Mouse (Mus musculus) hindbrain, postnatal 0 days (tissue): ENCODE measurements around the gene Tmem184c. TPM values are rescaled to one million over a fixed set of nuclear protein-coding genes. Genes with fewer than 3 reads are reported as not detected.

Experiments
- ATAC-seq: fragments of 200-750 bp; cut with Nextera tagmentation; 2 replicates; pipeline ENCODE4 v1.8.0; 2017; ENCODE audit warnings: mild to moderate bottlenecking, moderate TSS enrichment, moderate library complexity
- DNase-seq: peaks from one replicate; pipeline ENCODE4 v3.0.0-alpha.2; 2015; ENCODE audit warnings: low spot score
- H3K27ac ChIP-seq: fragments of 300-500 bp; sonication (generic); 2 replicates; pipeline ENCODE4 v1.5.1; 2014; ENCODE audit warnings: mild to moderate bottlenecking
- H3K27me3 ChIP-seq: fragments of 300-500 bp; sonication (generic); 2 replicates; pipeline ENCODE4 v1.6.1; 2014; ENCODE audit warnings: low read length, mixed read lengths; ENCODE audit not compliant: insufficient read depth
- H3K36me3 ChIP-seq: fragments of 300-500 bp; sonication (generic); 2 replicates; pipeline ENCODE4 v1.6.1; 2014; ENCODE audit warnings: low read length, mixed read lengths; ENCODE audit not compliant: insufficient read depth
- H3K4me1 ChIP-seq: fragments of 300-500 bp; sonication (generic); 2 replicates; pipeline ENCODE4 v1.6.1; 2014; ENCODE audit warnings: antibody characterized with exemption, low read length, mixed read lengths; ENCODE audit not compliant: insufficient read depth
- H3K4me2 ChIP-seq: fragments of 300-500 bp; sonication (generic); 2 replicates; pipeline ENCODE4 v1.6.1; 2014; ENCODE audit warnings: low read depth, mild to moderate bottlenecking, low read length, moderate library complexity, mixed read lengths
- H3K4me3 ChIP-seq: fragments of 300-500 bp; sonication (generic); 2 replicates; pipeline ENCODE4 v1.5.1; 2014; ENCODE audit warnings: low read length
- H3K9ac ChIP-seq: fragments of 300-500 bp; sonication (generic); replicated peaks from 2 replicates; pipeline ENCODE4 v1.6.1; 2014; ENCODE audit warnings: mild to moderate bottlenecking, low read length, moderate library complexity, mixed read lengths
- H3K9me3 ChIP-seq: fragments of 300-500 bp; sonication (generic); 2 replicates; pipeline ENCODE4 v1.6.1; 2016; ENCODE audit warnings: low read length, mixed read lengths
- CTCF ChIP-seq: IDR thresholded peaks from 2 replicates; pipeline ENCODE4 v1.5.1; 2016; ENCODE audit warnings: antibody characterized with exemption, control low read depth, low read depth
- WGBS: fragments of 180-500 bp; shearing (Covaris S2); extraction: QIAGEN DNeasy Blood & Tissue Kit; methylation state at CpG from one replicate; pipeline ENCODE4 v1.1.7; 2014; 5-methylcytosine and 5-hydroxymethylcytosine counted together
- polyA plus RNA-seq: library from polyadenylated mRNA; unstranded; fragments of >200 nt; fragmentation: Nextera tagmentation; extraction: Ambion mirVana; gene quantifications from 2 replicates; pipeline ENCODE4 v1.2.1, GENCODE M21; 2015
- total RNA-seq: library from RNA; depleted of rRNA; stranded (reverse); fragments of >200 nt; gene quantifications from 2 replicates; pipeline ENCODE4 v1.2.3, GENCODE M21; 2014

Gene Tmem184c
- total and polyA plus RNA-seq, 2 experiments from 2014 or later: 47.6 to 65.3 TPM

- Histone ChIP-seq H3K4me3 (no peak overlapping the region), H3K4me2 (no peak overlapping the region), H3K9me3 (no peaks in the 10 kb centered on the region), H3K36me3 (no peaks in the 10 kb centered on the region), H3K27ac (no peak overlapping the region), H3K27me3 (no peaks in the 10 kb centered on the region), H3K4me1 (no peaks in the 10 kb centered on the region), H3K9ac (no peak overlapping the region)
- WGBS: 71% methylated on average over 5 of the region's 5 CpGs
- ATAC-seq: no peak
- no peak for TF ChIP-seq CTCF
- no peak for DNase-seq
Observed at GRCm38 (mm10) chr8:77634035-77634434, 23.5 kb upstream of the Tmem184c start.

GRCm38 (mm10) chr8:77633211-77633610 lies 22.7 kb upstream of the Tmem184c start:
- no peak for ATAC-seq
- no peaks in the 10 kb centered on the region for H3K9me3 ChIP-seq
- no peak overlapping the region for H3K4me2 ChIP-seq
- DNase-seq: no peak
- H3K27ac ChIP-seq: no peak overlapping the region
- TF ChIP-seq CTCF: no peak
- no peak overlapping the region for H3K9ac ChIP-seq
- no peak overlapping the region for H3K4me3 ChIP-seq
- H3K4me1 ChIP-seq: no peaks in the 10 kb centered on the region
- H3K27me3 ChIP-seq: no peaks in the 10 kb centered on the region
- 94% methylated on average over 2 of the region's 2 CpGs for WGBS
- H3K36me3 ChIP-seq: no peaks in the 10 kb centered on the region

GRCm38 (mm10) chr8:77630691-77631090 lies 20.2 kb upstream of the Tmem184c start:
- Histone ChIP-seq H3K27ac (no peak overlapping the region), H3K27me3 (no peaks in the 10 kb centered on the region), H3K4me3 (no peak overlapping the region), H3K9ac (no peak overlapping the region), H3K4me1 (no peaks in the 10 kb centered on the region), H3K36me3 (no peaks in the 10 kb centered on the region), H3K4me2 (no peak overlapping the region), H3K9me3 (no peaks in the 10 kb centered on the region)
- DNase-seq: peak; percentile 32
- ATAC-seq: no peak
- 57% methylated on average over 3 of the region's 3 CpGs for WGBS
- no peak for TF ChIP-seq CTCF

- 17% methylated on average over 15 of the region's 15 CpGs for WGBS
Observed at GRCm38 (mm10) chr8:77629858-77630537, 19.5 kb upstream of the Tmem184c start.

GRCm38 (mm10) chr8:77623677-77624209 lies 13.2 kb upstream of the Tmem184c start:
- no peaks in the 10 kb centered on the region for H3K4me1 ChIP-seq
- ATAC-seq: no peak
- WGBS: 52% methylated on average over 7 of the region's 7 CpGs
- no peak overlapping the region for H3K4me3 ChIP-seq
- H3K9me3 ChIP-seq: no peaks in the 10 kb centered on the region
- no peak overlapping the region for H3K9ac ChIP-seq
- no peak overlapping the region for H3K27ac ChIP-seq
- no peaks in the 10 kb centered on the region for H3K27me3 ChIP-seq
- TF ChIP-seq CTCF: no peak
- no peak overlapping the region for H3K4me2 ChIP-seq
- H3K36me3 ChIP-seq: no peaks in the 10 kb centered on the region
- DNase-seq: no peak

More at GRCm38 (mm10) chr8:77629858-77630537, 19.5 kb upstream of the Tmem184c start:
- Histone ChIP-seq H3K27me3 (no peaks in the 10 kb centered on the region), H3K4me2 (no peak overlapping the region), H3K9ac (no peak overlapping the region), H3K36me3 (no peaks in the 10 kb centered on the region), H3K27ac (no peak overlapping the region), H3K9me3 (no peaks in the 10 kb centered on the region), H3K4me3 (no peak overlapping the region), H3K4me1 (no peaks in the 10 kb centered on the region)
- DNase-seq (peak; percentile 92), ATAC-seq (peak; percentile 81)
- peak; percentile 98 for TF ChIP-seq CTCF

- H3K27me3 ChIP-seq: no peaks in the 10 kb centered on the region
- H3K27ac ChIP-seq: no peak overlapping the region
- 60% methylated on average over 2 of the region's 2 CpGs for WGBS
- DNase-seq: peak; percentile 75
- peak; percentile 69; the same call in 1 of the 2 replicates for ATAC-seq
- no peak overlapping the region for H3K9ac ChIP-seq
- no peaks in the 10 kb centered on the region for H3K4me1 ChIP-seq
- TF ChIP-seq CTCF: peak; percentile 68
- no peaks in the 10 kb centered on the region for H3K36me3 ChIP-seq
- no peaks in the 10 kb centered on the region for H3K9me3 ChIP-seq
- no peak overlapping the region for H3K4me3 ChIP-seq
- no peak overlapping the region for H3K4me2 ChIP-seq
Observed at GRCm38 (mm10) chr8:77617916-77618315, 7.4 kb upstream of the Tmem184c start.

GRCm38 (mm10) chr8:77609621-77610020 lies 877 bp downstream of the Tmem184c start:
- Histone ChIP-seq H3K27ac (no peak overlapping the region), H3K36me3 (no peaks in the 10 kb centered on the region), H3K4me3 (peak overlapping the region; percentile 89), H3K4me2 (peak overlapping the region; percentile 68), H3K27me3 (no peaks in the 10 kb centered on the region), H3K9me3 (no peaks in the 10 kb centered on the region), H3K4me1 (0 out of 2 replicates have a peak, but pooled peaks cover 6% of the 10 kb centered on the region), H3K9ac (peak overlapping the region; percentile 65)
- WGBS: 6% methylated on average over 7 of the region's 7 CpGs
- TF ChIP-seq CTCF: no peak
- ATAC-seq: no peak
- peak; percentile 2 for DNase-seq
